Mouse (Mus musculus) embryonic facial prominence, embryonic 14.5 days (tissue): ENCODE measurements around the gene Ccdc144b. TPM values are rescaled to one million over a fixed set of nuclear protein-coding genes. Genes with fewer than 3 reads are reported as not detected.

Source experiments
- ATAC-seq: fragments of 200-750 bp; cut with Nextera tagmentation; 2 replicates; pipeline ENCODE4 v1.8.0; 2017; ENCODE audit warnings: low read depth, moderate number of reproducible peaks, moderate TSS enrichment
- DNase-seq: peaks from one replicate; pipeline ENCODE4 v3.0.0-alpha.2; 2015; ENCODE audit warnings: low spot score
- H3K27ac ChIP-seq: fragments of 300-500 bp; sonication (generic); replicated peaks from 2 replicates; pipeline ENCODE4 v1.5.1; 2014; ENCODE audit warnings: low read depth, mild to moderate bottlenecking, low read length, moderate library complexity
- H3K27me3 ChIP-seq: fragments of 300-500 bp; sonication (generic); replicated peaks from 2 replicates; pipeline ENCODE4 v1.6.1; 2014; ENCODE audit warnings: low read length; ENCODE audit not compliant: control insufficient read depth, insufficient read depth
- H3K36me3 ChIP-seq: fragments of 300-500 bp; sonication (generic); 2 replicates; pipeline ENCODE4 v1.6.1; 2014; ENCODE audit warnings: low read length, mixed read lengths; ENCODE audit not compliant: control insufficient read depth, insufficient read depth
- H3K4me1 ChIP-seq: fragments of 300-500 bp; sonication (generic); 2 replicates; pipeline ENCODE4 v1.6.1; 2014; ENCODE audit warnings: antibody characterized with exemption, low read length; ENCODE audit not compliant: control insufficient read depth, insufficient read depth
- H3K4me2 ChIP-seq: fragments of 300-500 bp; sonication (generic); 2 replicates; pipeline ENCODE4 v1.6.1; 2014; ENCODE audit warnings: low read depth, mild to moderate bottlenecking, low read length, moderate library complexity, mixed read lengths
- H3K4me3 ChIP-seq: fragments of 300-500 bp; sonication (generic); 2 replicates; pipeline ENCODE4 v1.5.1; 2014; ENCODE audit warnings: low read depth, mild to moderate bottlenecking, low read length
- H3K9ac ChIP-seq: fragments of 300-500 bp; sonication (generic); 2 replicates; pipeline ENCODE4 v1.6.1; 2014; ENCODE audit warnings: low read depth, mild to moderate bottlenecking, low read length, moderate library complexity, mixed read lengths
- H3K9me3 ChIP-seq: fragments of 300-500 bp; sonication (generic); 2 replicates; pipeline ENCODE4 v1.6.1; 2016; ENCODE audit warnings: low read length; ENCODE audit not compliant: control insufficient read depth
- WGBS: fragments of 180-500 bp; shearing (Covaris S2); extraction: QIAGEN DNeasy Blood & Tissue Kit; methylation state at CpG from one replicate; pipeline ENCODE4 v1.1.7; 2014; 5-methylcytosine and 5-hydroxymethylcytosine counted together
- polyA plus RNA-seq: library from polyadenylated mRNA; unstranded; fragments of >200 nt; fragmentation: Nextera tagmentation; extraction: Ambion mirVana; gene quantifications from 2 replicates; pipeline ENCODE4 v1.2.1, GENCODE M21; 2014

The Ccdc144b gene
- not detected in 2 replicates for polyA plus RNA-seq

DNA sequence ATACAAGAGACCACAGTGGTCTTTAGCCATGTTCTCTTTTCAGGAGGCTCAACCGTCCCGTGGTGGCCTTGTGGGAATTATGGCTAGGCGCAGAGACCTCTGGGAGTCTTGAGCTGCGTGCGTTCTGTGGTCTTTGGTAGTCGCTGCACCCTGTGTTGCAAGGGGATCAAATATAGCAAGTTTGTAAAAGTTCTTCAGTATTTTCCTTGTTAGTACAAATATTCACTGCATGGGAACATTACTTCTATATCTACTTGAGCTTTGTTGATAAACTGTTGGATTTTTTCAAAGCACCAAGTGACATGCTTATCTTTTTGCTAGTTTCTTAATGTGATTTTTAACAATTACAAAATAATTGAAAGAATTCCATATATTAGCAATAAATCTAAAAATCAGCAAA is at the start of gene Ccdc144b:
Gene Ccdc144b, minus strand, starts transcription at position 101 of the 400 bp plus-strand sequence.
- Histone ChIP-seq H3K9ac (no peak within 1 kb of the TSS), H3K4me3 (no peak within 1 kb of the TSS), H3K4me2 (no peak within 1 kb of the TSS), H3K36me3 (no peaks in the 10 kb centered on the region), H3K27ac (no peak within 1 kb of the TSS), H3K27me3 (no peaks in the 10 kb centered on the region), H3K9me3 (no peaks in the 10 kb centered on the region), H3K4me1 (no peaks in the 10 kb centered on the region)
- WGBS: 92% methylated on average over 6 of the region's 6 CpGs
- ATAC-seq (no peak), DNase-seq (no peak)

DNA sequence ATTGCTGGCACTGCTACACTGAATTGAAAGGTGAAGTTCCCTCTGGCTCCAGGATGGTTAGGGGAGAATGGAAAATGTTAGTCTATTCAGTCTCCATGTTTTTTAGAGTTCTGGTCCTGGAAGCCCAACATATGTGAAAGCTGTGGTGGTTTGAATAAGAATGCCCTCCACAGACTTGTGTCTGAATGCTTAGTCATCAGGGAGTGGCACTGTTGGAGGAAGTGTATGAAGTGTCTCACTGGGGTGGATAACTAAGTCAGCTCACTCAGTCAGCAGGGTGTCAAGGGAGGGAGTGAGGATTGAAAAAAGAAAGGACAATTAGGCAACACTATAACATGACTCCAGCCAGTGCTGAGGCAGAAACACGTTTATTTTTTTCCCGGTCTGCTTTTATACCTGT is 42.0 kb upstream of the Ccdc144b start:
- Histone ChIP-seq H3K36me3 (peaks cover 26% of the 10 kb centered on the region), H3K9me3 (no peaks in the 10 kb centered on the region), H3K4me3 (no peak overlapping the region), H3K4me1 (no peaks in the 10 kb centered on the region), H3K9ac (no peak overlapping the region), H3K4me2 (no peak overlapping the region), H3K27me3 (no peaks in the 10 kb centered on the region), H3K27ac (no peak overlapping the region)
- DNase-seq (no peak), ATAC-seq (no peak)
- WGBS: 79% methylated on average over 2 of the region's 2 CpGs

DNA sequence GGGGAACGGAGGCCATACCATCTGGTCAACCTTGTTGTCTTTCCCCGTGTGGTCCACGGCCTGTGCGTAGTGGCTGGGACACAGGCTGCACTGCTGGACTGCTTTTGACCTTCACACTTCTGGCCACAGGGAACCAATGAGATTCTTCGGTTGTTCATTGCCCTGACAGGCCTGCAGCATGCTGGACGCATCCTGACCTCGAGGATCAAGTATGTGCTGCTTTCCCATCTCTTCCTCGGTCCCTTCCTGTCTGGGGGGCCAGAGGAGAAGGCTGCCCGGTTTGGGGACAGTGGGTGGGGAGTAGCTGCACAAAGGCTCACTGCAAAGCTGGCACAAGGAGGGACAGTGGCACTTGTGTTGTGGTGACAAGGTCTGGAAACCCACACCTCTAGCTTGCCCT is 34.2 kb upstream of the Ccdc144b start:
- Histone ChIP-seq H3K36me3 (peaks cover 82% of the 10 kb centered on the region), H3K27me3 (no peaks in the 10 kb centered on the region), H3K9ac (no peak overlapping the region), H3K4me3 (no peak overlapping the region), H3K4me1 (no peaks in the 10 kb centered on the region), H3K9me3 (no peaks in the 10 kb centered on the region), H3K27ac (no peak overlapping the region), H3K4me2 (no peak overlapping the region)
- 87% methylated on average over 9 of the region's 9 CpGs for WGBS
- ATAC-seq: no peak
- DNase-seq: no peak

DNA sequence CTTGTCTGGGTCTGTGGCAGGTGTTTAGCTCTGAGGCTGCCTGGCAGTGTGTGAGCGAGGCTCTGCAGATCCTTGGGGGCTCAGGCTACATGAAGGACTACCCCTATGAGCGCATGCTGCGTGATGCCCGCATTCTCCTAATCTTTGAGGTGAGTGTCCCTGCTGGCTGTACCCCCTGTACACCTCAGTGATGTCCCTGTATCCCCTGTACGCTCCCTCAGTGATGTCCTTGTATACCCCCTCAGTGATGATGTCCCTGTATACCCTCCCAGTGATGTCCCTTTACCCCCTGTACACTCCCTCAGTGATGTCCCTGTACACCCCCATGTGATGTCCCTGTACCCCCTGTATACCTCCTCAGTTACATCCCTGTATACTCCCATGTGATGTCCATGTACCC is 32.0 kb upstream of the Ccdc144b start:
- Histone ChIP-seq H3K27me3 (no peaks in the 10 kb centered on the region), H3K36me3 (peaks cover 92% of the 10 kb centered on the region), H3K27ac (no peak overlapping the region), H3K4me1 (no peaks in the 10 kb centered on the region), H3K4me2 (no peak overlapping the region), H3K4me3 (no peak overlapping the region), H3K9ac (no peak overlapping the region), H3K9me3 (no peaks in the 10 kb centered on the region)
- ATAC-seq: no peak
- no peak for DNase-seq
- 98% methylated on average over 5 of the region's 5 CpGs for WGBS

GRCm38 (mm10) chr3:36083381-36083780 is 30.0 kb upstream of the Ccdc144b start:
- Histone ChIP-seq H3K9ac (no peak overlapping the region), H3K27ac (no peak overlapping the region), H3K27me3 (no peaks in the 10 kb centered on the region), H3K4me1 (no peaks in the 10 kb centered on the region), H3K9me3 (no peaks in the 10 kb centered on the region), H3K4me3 (no peak overlapping the region), H3K4me2 (no peak overlapping the region), H3K36me3 (peaks cover 94% of the 10 kb centered on the region)
- ATAC-seq (no peak), DNase-seq (no peak)
- WGBS: 95% methylated on average over 7 of the region's 7 CpGs

DNA sequence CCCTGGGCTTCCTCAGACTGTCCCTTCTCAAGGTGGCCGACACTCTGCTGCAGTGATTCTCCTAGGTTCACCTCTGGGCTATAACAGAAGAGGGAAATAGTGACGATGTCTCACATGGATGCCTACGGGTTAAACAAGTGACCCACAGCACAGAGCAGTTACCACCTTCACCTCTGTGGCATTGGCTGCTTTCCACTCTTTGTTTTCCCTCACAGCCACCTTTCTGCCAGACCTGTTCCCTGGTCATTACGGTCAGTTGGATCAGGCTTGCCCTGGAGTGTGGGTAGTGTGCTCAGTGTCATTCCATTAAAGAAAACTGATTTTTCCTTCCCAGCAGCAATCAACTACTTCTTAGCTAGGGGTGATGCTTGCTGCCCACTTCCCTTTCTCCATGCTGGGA is 29.5 kb upstream of the Ccdc144b start:
- no peak for DNase-seq
- no peaks in the 10 kb centered on the region for H3K9me3 ChIP-seq
- peaks cover 94% of the 10 kb centered on the region for H3K36me3 ChIP-seq
- H3K27me3 ChIP-seq: no peaks in the 10 kb centered on the region
- H3K27ac ChIP-seq: no peak overlapping the region
- no peak overlapping the region for H3K9ac ChIP-seq
- 96% methylated on average over 4 of the region's 4 CpGs for WGBS
- no peak for ATAC-seq
- H3K4me2 ChIP-seq: no peak overlapping the region
- H3K4me3 ChIP-seq: no peak overlapping the region
- no peaks in the 10 kb centered on the region for H3K4me1 ChIP-seq

- no peak overlapping the region for H3K9ac ChIP-seq
- no peak overlapping the region for H3K4me3 ChIP-seq
- no peak overlapping the region for H3K4me2 ChIP-seq
- DNase-seq (no peak), ATAC-seq (no peak)
- WGBS: 92% methylated on average over 5 of the region's 5 CpGs
- H3K9me3 ChIP-seq: no peaks in the 10 kb centered on the region
- no peak overlapping the region for H3K27ac ChIP-seq
- no peaks in the 10 kb centered on the region for H3K4me1 ChIP-seq
- no peaks in the 10 kb centered on the region for H3K27me3 ChIP-seq
- peaks cover 95% of the 10 kb centered on the region for H3K36me3 ChIP-seq
These were observed 27.4 kb upstream of the Ccdc144b start for GRCm38 (mm10) chr3:36080741-36081140.

GRCm38 (mm10) chr3:36079886-36080285 is 26.5 kb upstream of the Ccdc144b start:
- WGBS: 90% methylated on average over 5 of the region's 5 CpGs
- no peak overlapping the region for H3K9ac ChIP-seq
- no peaks in the 10 kb centered on the region for H3K4me1 ChIP-seq
- no peak overlapping the region for H3K4me2 ChIP-seq
- no peak overlapping the region for H3K4me3 ChIP-seq
- peaks cover 95% of the 10 kb centered on the region for H3K36me3 ChIP-seq
- ATAC-seq (no peak), DNase-seq (no peak)
- H3K9me3 ChIP-seq: no peaks in the 10 kb centered on the region
- no peak overlapping the region for H3K27ac ChIP-seq
- no peaks in the 10 kb centered on the region for H3K27me3 ChIP-seq

GRCm38 (mm10) chr3:36077386-36077785 is 24.0 kb upstream of the Ccdc144b start:
- H3K9me3 ChIP-seq: no peaks in the 10 kb centered on the region
- no peak overlapping the region for H3K4me2 ChIP-seq
- peaks cover 90% of the 10 kb centered on the region for H3K36me3 ChIP-seq
- 88% methylated on average over 3 of the region's 3 CpGs for WGBS
- no peaks in the 10 kb centered on the region for H3K27me3 ChIP-seq
- no peaks in the 10 kb centered on the region for H3K4me1 ChIP-seq
- no peak overlapping the region for H3K27ac ChIP-seq
- no peak overlapping the region for H3K4me3 ChIP-seq
- H3K9ac ChIP-seq: no peak overlapping the region
- DNase-seq (no peak), ATAC-seq (no peak)
